Mouse (Mus musculus) MN1 (cell line): ENCODE data around the gene Mnat1.
"Not testable (repeated sequence)": the region's sequence is repeated elsewhere in the genome, so short reads cannot be mapped to it uniquely, and the experiment has no call there.

Source experiments
- DNase-seq: peaks from one replicate; pipeline ENCODE4 v3.0.0-alpha.2; 2016; ENCODE audit warnings: low spot score

The Mnat1 gene

GRCm38 (mm10) chr12:73123093-73124041, at the start of gene Mnat1:
Mnat1 (plus strand) TSS chr12:73123717.
- DNase-seq, result peak; percentile 93

GRCm38 (mm10) chr12:73081828-73082227, 41.7 kb upstream of the Mnat1 start:
- DNase-seq, result not testable (repeated sequence)

- DNase-seq, result no peak
Observed at GRCm38 (mm10) chr12:73083773-73084172, 39.7 kb upstream of the Mnat1 start.

- no peak for DNase-seq
Observed at GRCm38 (mm10) chr12:73085739-73086630, 37.5 kb upstream of the Mnat1 start.

DNA sequence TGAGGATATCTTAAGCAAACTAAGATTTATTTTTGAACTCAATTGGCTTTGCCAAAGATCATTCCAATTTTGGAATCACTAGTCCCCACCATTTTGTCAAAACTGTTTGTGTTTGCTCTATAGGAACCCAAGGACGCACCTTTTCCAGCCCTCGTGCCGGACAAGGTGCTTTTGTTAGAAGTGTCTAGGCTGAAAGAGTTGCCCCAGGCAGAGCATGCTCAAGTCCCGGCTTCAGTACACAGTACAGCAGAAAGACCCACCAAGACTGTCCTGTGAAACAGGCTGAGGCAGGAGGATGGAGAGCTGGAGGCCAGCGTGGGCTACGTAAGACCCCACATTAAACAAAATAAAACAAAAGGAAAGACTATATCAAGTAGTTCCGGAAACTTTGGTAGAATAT, 36.4 kb upstream of the Mnat1 start:
- no peak for DNase-seq

DNA sequence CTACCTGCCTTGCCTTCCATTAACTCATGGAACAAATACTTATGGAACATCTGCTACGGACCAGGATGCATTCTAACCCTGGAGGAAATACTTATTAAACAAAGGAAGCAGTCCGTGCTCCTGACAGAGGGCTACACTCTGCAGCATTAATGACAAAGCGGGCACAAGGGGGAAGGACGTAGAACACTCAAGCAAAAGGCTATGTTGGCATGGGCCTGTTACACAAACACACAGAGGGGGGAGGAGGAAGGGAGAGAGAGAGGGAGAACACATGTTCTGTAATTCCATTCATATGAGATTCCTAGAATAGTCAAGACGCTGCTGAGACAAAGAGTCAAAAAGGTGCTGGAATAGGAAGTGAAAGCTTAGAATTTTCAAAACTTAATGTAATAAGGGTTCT, 35.0 kb upstream of the Mnat1 start:
- DNase-seq, result no peak

DNA sequence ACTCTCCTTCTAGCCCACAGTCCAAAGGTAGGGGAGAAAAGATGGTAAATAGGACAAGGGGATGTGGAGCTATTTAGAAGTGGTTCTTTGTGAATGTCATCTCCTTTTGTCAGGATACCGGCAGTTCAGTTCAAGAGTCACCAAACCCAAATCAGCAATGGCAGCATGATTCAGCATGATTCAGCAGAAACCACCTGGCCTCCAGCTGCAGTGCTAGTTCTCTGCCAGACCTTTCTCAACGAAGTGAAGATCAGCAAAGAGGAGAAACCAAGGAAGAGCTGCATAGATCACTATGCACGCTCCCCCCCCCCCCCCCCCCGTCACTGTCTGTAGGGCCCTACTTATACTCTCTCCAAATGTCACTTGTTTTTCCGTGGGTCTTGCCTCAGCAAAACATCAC, 34.6 kb upstream of the Mnat1 start:
- peak; percentile 12 for DNase-seq

DNA sequence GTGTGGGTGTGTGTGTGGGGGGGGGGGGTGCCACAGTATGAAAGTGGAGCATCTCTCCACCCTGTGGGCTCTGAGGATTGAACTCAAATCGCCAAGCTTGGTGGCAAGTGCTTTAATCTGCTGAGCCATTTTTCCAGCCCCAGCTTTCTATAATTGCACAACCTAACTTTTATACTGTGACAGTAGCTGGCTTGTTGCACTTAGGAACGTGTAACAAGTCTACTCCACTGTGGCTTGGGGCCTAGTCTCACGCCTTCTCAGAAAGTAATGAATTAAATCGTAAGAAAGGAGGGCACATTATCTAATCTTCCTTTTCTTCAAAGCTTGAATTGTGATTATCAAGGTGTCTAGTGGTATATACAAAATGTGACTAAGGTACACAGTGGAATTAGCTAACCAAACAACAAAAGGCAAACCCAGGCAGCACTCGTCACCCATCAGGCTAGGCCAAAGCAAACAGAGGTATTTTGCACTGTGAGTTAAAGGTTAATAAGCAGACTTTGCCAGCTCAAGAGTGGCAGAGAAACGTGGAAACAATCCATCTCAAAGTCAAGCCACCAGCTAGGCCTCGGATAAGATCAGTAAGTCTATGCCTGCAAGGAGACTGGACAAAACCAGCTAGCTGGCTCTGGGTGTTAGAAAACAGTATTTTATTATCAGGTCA, 32.7 kb upstream of the Mnat1 start:
- no peak for DNase-seq

- no peak for DNase-seq
Observed at GRCm38 (mm10) chr12:73094189-73094588, 29.3 kb upstream of the Mnat1 start.

GRCm38 (mm10) chr12:73094605-73095004, 28.9 kb upstream of the Mnat1 start:
- no peak for DNase-seq

DNA sequence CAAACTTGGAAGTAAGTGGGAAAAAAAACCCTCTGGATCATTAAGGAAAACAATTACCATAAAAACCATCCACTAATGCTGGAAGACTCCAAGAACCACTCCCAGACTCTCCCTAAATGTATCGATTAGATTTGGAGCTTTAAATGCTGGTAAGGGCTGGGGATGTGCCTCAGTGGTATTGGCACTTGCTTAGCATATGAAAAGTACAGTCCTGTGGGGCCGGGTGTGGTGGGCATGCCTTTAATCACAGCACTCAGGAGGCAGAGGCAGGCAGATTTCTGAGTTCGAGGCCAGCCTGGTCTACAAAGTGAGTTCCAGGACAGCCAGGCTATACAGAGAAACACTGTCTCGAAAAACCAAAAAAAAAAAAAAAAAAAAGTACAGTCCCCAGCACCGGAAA, 27.3 kb upstream of the Mnat1 start:
- not testable (repeated sequence) for DNase-seq

DNA sequence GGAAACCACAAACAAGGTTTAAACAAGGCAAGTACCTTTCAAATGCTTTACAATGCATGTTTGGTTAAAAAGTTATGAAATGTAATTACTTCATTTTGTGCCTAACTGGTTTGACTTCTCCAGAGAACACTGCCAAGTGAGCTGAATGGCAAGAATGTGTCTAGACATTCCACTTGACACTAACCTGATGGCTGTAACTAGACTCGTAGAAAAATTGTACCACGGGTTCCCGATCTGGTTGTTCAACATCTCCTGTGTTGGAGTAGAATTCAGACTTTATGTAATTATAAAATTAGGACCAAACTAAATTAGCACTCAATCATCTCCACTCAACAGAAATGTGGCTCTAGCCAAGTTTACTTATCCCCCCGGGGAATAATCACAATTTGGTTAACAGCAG, 24.9 kb upstream of the Mnat1 start:
- DNase-seq, result peak; percentile 68

DNA sequence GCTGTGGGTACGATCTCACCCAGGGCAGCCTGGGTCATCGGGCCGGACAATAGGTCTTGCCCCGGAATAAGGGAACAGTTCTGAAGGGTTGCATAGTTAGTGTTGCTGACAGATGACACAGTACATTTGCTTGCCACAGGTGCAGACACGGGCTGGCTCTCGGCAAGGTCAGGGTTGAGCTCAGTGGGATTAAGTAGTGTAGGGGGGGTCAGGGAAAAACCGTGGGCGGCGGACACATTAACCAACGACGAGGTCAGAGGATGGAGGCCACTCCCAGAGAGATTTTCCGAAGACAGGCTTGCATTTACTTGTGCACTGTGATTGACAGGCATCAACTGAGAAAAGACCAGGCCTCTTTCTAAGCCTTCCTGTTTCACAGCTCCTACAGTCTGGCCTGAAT, 19.8 kb upstream of the Mnat1 start:
- no peak for DNase-seq

GRCm38 (mm10) chr12:73107821-73108220, 15.7 kb upstream of the Mnat1 start:
- DNase-seq, result no peak

GRCm38 (mm10) chr12:73110431-73111111, 12.9 kb upstream of the Mnat1 start:
- DNase-seq, result peak; percentile 92

- peak; percentile 66 for DNase-seq
Observed at GRCm38 (mm10) chr12:73111561-73112325, 11.8 kb upstream of the Mnat1 start.

DNA sequence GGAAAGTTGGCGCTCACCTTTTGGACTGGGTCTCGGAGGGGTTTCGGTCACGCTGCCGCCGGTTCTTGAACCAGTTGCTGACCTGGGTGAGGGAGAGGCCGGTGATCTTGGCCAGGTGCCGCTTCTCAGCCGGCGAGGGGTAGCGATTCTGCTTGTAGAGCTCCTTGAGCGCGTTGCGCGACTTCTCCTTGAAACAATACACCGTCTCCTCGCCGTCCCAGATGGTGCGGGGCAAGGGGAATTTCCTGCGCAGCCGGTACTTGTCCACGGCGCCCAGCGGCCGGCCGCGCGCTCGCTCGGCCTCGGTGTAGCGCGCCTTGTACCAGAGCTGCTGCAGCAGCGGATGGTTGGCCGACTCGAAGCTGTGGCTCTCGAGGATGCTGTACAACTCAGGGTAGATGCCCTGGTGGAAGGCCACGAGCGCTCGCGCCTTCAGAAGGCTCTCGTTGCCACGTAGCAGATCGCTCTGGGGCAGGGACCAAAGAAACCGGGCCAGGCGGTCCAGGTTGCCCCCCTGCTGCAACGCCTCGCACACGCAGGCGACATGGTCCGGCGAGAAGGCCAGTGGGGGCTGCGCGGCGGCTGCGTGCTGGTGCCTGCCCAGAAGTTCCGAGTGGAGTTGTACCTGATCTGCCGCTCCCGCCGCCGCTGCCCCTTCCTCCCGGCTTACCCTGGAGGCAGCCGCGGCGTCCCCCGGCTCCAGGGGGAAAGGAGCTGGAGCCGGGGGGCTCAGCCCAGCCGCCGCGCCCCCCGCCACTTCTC, 11.0 kb upstream of the Mnat1 start:
- peak; percentile 62 for DNase-seq

GRCm38 (mm10) chr12:73113196-73113595, 10.3 kb upstream of the Mnat1 start, which contains the start of gene Six4:
Six4 (minus strand) TSS chr12:73113456.
- DNase-seq, result peak; percentile 93

- DNase-seq, result no peak
Observed at GRCm38 (mm10) chr12:73125250-73125649, 1.7 kb downstream of the Mnat1 start.

- no peak for DNase-seq
Observed at GRCm38 (mm10) chr12:73140732-73141131, 17.2 kb downstream of the Mnat1 start.
